Mouse (Mus musculus) G1E (cell line): Measurements from ENCODE around the gene Nos1ap. TPM values are rescaled to one million over a fixed set of nuclear protein-coding genes. Genes with fewer than 3 reads are reported as not detected.
A peak's percentile ranks its signal among the peaks of the same experiment; 100 is the strongest.

Experiments
- ATAC-seq: 2 replicates; pipeline ENCODE4 v1.8.0; 2016; ENCODE audit warnings: mild to moderate bottlenecking; ENCODE audit not compliant: insufficient number of reproducible peaks, poor library complexity, low FRiP score, severe bottlenecking; ENCODE audit errors: extremely low read depth
- DNase-seq: peaks from one replicate; pipeline ENCODE4 v3.0.0; 2012; ENCODE audit warnings: low spot score
- H3K27me3 ChIP-seq: 2 replicates; pipeline ENCODE4 v1.6.1; 2012; ENCODE audit warnings: mild to moderate bottlenecking, low read length, inconsistent platforms; ENCODE audit not compliant: insufficient read depth
- H3K36me3 ChIP-seq: replicated peaks from 2 replicates; pipeline ENCODE3; 2012; ENCODE audit warnings: mild to moderate bottlenecking, inconsistent platforms
- H3K4me1 ChIP-seq: 2 replicates; pipeline ENCODE4 v1.6.1; 2012; ENCODE audit warnings: low read depth, low read length, inconsistent platforms, mixed read lengths; ENCODE audit not compliant: insufficient read depth
- H3K4me3 ChIP-seq: 2 replicates; pipeline ENCODE4 v1.5.1; 2012; ENCODE audit warnings: low read depth, mild to moderate bottlenecking, inconsistent platforms, low read length, moderate library complexity, mixed read lengths
- H3K9me3 ChIP-seq: replicated peaks from 2 replicates; pipeline ENCODE4 v1.6.1; 2012; ENCODE audit warnings: inconsistent platforms
- CTCF ChIP-seq: IDR thresholded peaks from 2 replicates; pipeline ENCODE4 v1.5.1; 2012; ENCODE audit warnings: low read depth, low read length, inconsistent platforms, mixed read lengths
- GATA1 ChIP-seq: IDR thresholded peaks from 2 replicates; pipeline ENCODE4 v1.6.1; 2012; ENCODE audit warnings: borderline replicate concordance, low read length, inconsistent platforms, mixed read lengths
- GATA2 ChIP-seq: IDR thresholded peaks from 2 replicates; pipeline ENCODE4 v1.6.1; 2012; ENCODE audit warnings: low read depth, low read length, inconsistent platforms, borderline replicate concordance
- POLR2AphosphoS5 ChIP-seq: IDR thresholded peaks from 2 replicates; pipeline ENCODE4 v1.6.1; 2012; ENCODE audit warnings: low read depth, low read length, inconsistent platforms; ENCODE audit not compliant: insufficient replicate concordance
- TAL1 ChIP-seq: conservative IDR thresholded peaks from 2 replicates; pipeline ENCODE4 v1.6.1; 2012; ENCODE audit warnings: low read depth, low read length, inconsistent platforms, mixed read lengths
- polyA plus RNA-seq: library from polyadenylated mRNA; stranded (reverse); fragments of >175 nt; gene quantifications from 2 replicates; pipeline ENCODE4 v1.2.3, GENCODE M21; 2012
- total RNA-seq, 2 experiments: library from RNA; stranded (forward) in 1 of 2; stranded (reverse) in 1 of 2; fragments of 200-1000 nt in 1 of 2; fragments of >200 nt in 1 of 2; fragmentation: Nextera tagmentation in 1 of 2; gene quantifications; 2 replicates each; pipeline ENCODE4 v1.2.3; 2014 to 2017

The Nos1ap gene
- total and polyA plus RNA-seq, 3 experiments: 1.6 to 18.2 (median 6.1) TPM

DNA sequence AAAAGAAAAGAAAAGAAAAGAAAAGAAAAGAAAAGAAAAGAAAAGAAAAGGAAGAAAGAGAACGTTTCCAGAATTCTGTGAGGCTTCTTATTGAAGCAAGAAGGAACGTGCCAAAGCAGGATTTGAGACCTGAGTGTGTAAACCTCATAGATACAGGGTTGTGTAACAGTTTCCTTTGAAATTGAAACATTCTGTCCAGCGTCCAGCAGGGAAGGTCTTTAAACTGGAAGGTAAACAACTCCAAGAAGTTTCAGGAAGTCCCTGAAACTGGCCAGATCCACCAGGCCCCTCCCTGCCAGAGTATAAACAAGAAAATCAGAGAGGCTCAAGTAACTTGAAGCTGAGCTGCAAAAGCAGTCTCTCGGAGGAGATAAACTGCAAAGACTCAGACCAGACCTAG, 870 bp upstream of the Nos1ap start:
- no peaks in the 10 kb centered on the region for H3K36me3 ChIP-seq
- DNase-seq (no peak), ATAC-seq (no peak)
- H3K9me3 ChIP-seq: peaks cover under 1% of the 10 kb centered on the region
- TF ChIP-seq GATA1: no peak
- TF ChIP-seq TAL1: no peak
- no peak for TF ChIP-seq POLR2AphosphoS5
- no peak for TF ChIP-seq CTCF
- TF ChIP-seq GATA2: no peak
- H3K4me3 ChIP-seq: no peak overlapping the region
- H3K27me3 ChIP-seq: peaks cover 25% of the 10 kb centered on the region
- H3K4me1 ChIP-seq: peaks cover 22% of the 10 kb centered on the region

DNA sequence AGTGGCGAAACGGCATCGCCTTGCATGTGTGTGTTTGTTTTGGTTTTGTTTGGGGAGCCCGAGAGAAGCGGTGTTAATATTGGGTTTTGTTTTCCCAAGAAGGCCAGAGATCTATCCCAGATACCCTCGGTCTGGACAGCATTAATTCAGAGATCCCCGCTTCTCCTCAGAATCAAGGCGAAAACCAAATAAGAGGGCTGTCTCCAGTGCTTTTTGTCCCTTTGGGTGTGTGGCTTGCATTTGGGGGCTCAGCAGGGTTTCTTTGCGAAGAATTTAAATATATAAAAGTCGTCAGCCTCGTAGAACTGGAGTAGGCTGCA, 340 bp upstream of the Nos1ap start:
- Histone ChIP-seq H3K36me3 (no peaks in the 10 kb centered on the region), H3K4me3 (peak overlapping the region; percentile 87), H3K27me3 (peaks cover 25% of the 10 kb centered on the region), H3K4me1 (peaks cover 22% of the 10 kb centered on the region), H3K9me3 (peaks cover 4% of the 10 kb centered on the region)
- TF ChIP-seq POLR2AphosphoS5 (no peak), CTCF (no peak), TAL1 (no peak)
- ATAC-seq (no peak), DNase-seq (no peak)

DNA sequence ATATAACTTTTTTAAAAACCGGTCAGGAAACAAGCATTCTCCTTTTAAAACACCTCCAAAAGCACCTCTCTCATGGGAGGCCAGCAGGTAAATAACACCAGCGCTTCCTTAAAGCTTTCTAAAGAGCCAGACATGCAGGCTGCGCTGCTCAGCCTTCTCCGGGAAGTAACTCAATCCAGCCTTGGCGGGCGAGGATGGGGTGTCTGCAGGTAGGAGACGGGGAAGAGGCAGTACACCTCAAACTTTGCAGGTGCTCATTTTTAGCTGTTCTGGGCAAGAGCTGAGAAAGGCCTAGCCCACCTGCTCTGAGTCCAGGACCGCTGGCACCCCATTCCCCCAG, 812 bp downstream of the Nos1ap start:
- H3K27me3 ChIP-seq: peaks cover 27% of the 10 kb centered on the region
- no peaks in the 10 kb centered on the region for H3K36me3 ChIP-seq
- H3K9me3 ChIP-seq: peaks cover 4% of the 10 kb centered on the region
- H3K4me1 ChIP-seq: peaks cover 22% of the 10 kb centered on the region
- H3K4me3 ChIP-seq: peak overlapping the region; percentile 87
- no peak for TF ChIP-seq TAL1
- TF ChIP-seq CTCF: no peak
- ATAC-seq (no peak), DNase-seq (no peak)

DNA sequence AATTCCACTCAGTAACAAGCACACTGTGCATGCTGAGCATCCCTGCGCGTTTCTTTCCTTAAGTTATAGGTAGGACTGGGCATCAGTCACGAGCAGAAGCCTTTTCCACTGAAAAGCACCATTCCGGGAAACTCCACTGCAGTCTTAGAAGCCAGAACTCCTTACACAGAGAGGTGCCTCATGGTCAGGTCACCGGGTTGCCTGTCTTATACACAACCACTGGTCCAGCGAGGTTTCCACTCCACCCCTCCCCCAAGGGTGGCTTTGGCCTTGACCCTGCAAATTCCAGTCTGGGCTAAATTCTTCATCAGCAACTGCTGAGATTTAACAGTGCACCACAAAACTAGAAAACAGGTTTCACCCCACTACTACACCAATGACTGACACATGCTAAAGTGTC, 1.3 kb downstream of the Nos1ap start:
- DNase-seq (no peak), ATAC-seq (no peak)
- H3K9me3 ChIP-seq: peaks cover 4% of the 10 kb centered on the region
- TF ChIP-seq GATA1: no peak
- TF ChIP-seq TAL1: no peak
- no peak for TF ChIP-seq CTCF
- no peak for TF ChIP-seq GATA2
- peaks cover 27% of the 10 kb centered on the region for H3K27me3 ChIP-seq
- H3K36me3 ChIP-seq: no peaks in the 10 kb centered on the region
- H3K4me3 ChIP-seq: no peak overlapping the region
- H3K4me1 ChIP-seq: peaks cover 22% of the 10 kb centered on the region

DNA sequence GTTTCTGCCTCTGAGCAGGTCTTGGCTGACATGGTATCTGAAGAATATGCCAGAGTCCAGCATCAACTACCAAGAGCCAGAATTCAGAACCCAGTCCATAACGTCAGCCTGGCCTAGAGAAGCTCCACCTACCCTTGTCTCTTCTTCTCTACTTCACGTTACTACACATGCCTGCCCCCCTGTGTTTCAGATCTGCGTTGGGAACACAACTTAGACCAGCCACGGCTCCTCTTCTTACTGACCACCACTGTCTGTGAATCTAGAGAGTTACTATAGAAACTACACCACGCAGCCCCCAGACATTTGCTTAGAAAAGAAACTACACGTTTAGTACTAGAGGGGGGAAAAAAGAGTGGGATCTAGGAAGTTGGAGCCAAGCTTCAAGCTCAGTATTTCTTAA, 2.9 kb downstream of the Nos1ap start:
- Histone ChIP-seq H3K9me3 (peaks cover 4% of the 10 kb centered on the region), H3K4me3 (no peak overlapping the region), H3K4me1 (peaks cover 25% of the 10 kb centered on the region), H3K36me3 (no peaks in the 10 kb centered on the region), H3K27me3 (peaks cover 27% of the 10 kb centered on the region)
- TF ChIP-seq GATA1 (no peak), POLR2AphosphoS5 (no peak), TAL1 (no peak), GATA2 (no peak), CTCF (no peak)
- DNase-seq: no peak
- no peak for ATAC-seq

DNA sequence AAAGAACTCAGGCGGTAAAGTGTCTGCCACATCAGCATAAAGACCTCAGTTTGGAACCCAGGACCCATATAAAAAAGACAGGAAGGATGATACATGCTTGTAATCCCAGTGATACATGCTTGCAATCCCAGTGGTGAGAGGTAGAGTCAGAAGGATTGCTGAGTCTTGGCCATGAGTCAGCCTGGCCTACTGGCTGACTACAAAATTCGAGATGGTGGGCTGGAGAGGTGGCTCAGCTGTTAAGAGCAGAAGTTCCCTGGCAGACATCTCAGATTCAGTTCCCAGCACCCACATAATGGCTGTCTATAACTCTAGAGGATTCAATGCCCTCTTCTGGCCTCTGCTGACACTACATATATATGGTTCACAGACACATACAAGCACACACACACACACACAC, 5.7 kb downstream of the Nos1ap start:
- Histone ChIP-seq H3K27me3 (peaks cover 15% of the 10 kb centered on the region), H3K4me1 (peaks cover 11% of the 10 kb centered on the region), H3K4me3 (no peak overlapping the region), H3K9me3 (peaks cover 4% of the 10 kb centered on the region), H3K36me3 (no peaks in the 10 kb centered on the region)
- ATAC-seq: no peak
- no peak for DNase-seq
- TF ChIP-seq CTCF (no peak), GATA1 (no peak), GATA2 (no peak), POLR2AphosphoS5 (no peak), TAL1 (no peak)

DNA sequence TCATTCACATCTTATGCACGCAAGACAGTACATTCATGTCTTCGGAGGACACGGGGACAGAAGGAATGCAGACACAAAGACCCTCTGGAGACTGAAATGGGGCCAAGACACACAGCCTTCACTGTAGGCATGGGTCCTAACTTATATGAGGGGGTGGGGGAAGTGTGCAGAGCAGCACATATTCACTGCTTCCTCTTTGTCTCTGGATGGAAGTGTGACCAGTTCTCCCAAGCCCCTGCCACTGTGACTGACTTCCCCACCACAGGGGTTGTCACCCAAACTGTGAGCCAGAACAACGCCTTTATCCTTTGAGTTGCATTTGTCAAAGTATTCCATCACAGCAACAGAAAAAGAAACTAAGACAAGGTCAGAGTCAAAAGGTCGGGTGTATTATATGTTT, 7.3 kb downstream of the Nos1ap start:
- Histone ChIP-seq H3K4me1 (peaks cover 5% of the 10 kb centered on the region), H3K27me3 (peaks cover 8% of the 10 kb centered on the region), H3K36me3 (no peaks in the 10 kb centered on the region), H3K4me3 (no peak overlapping the region), H3K9me3 (peaks cover 4% of the 10 kb centered on the region)
- ATAC-seq: no peak
- no peak for DNase-seq
- no peak for TF ChIP-seq CTCF
- no peak for TF ChIP-seq POLR2AphosphoS5
- TF ChIP-seq GATA2: no peak
- no peak for TF ChIP-seq TAL1
- no peak for TF ChIP-seq GATA1
